Mouse (Mus musculus) MEL (cell line): ENCODE measurements around the gene Trem2.

ENCODE experiments used
- ETS1 ChIP-seq: IDR thresholded peaks from 2 replicates; pipeline ENCODE4 v1.6.1; 2012; ENCODE audit warnings: low read depth, mild to moderate bottlenecking, inconsistent platforms, low read length, improper control_type of control experiment, moderate library complexity
- GATA1 ChIP-seq: IDR thresholded peaks from 2 replicates; pipeline ENCODE4 v1.6.1; 2011; ENCODE audit warnings: low read depth, low read length, improper control_type of control experiment

- TF ChIP-seq GATA1 (no peak), ETS1 (no peak)
These were observed 633 bp downstream of the Trem2 start for GRCm38 (mm10) chr17:48346834-48347233.
